Comparison of ENCODE assay signal across 8 mouse cellular contexts in genomic region chr6:32586821-32587135, GRCm38 (mm10). TPM values are rescaled to one million over a fixed set of nuclear protein-coding genes. Genes with fewer than 3 reads are reported as not detected.
DNase-seq lines count a peak whose midpoint lies in the region; ATAC-seq and TF ChIP-seq lines count a peak whose summit lies in the region.

No protein-coding gene starts in this region.

- DNase-seq in lung, embryonic 14.5 days, result peak; percentile 7
- DNase-seq in lung, postnatal 10 days, result no peak
- DNase-seq in limb, embryonic 14.5 days (ENCODE audit: low spot score), result no peak
- DNase-seq in adrenal gland, adult 8-10 months, result no peak
- no peak for DNase-seq in cerebellum, postnatal 10 days

- H3K4me2 ChIP-seq in lung, embryonic 14.5 days, result peak overlapping the region; percentile 99
- peak overlapping the region; percentile 100 for H3K4me2 ChIP-seq in limb, embryonic 14.5 days (replicated peaks; ENCODE audit: low read depth, low read length, severe bottlenecking)
- peak overlapping the region; percentile 100 for H3K4me2 ChIP-seq in stomach, embryonic 14.5 days (replicated peaks; ENCODE audit: low read depth, low read length)

- no peak for TF ChIP-seq CTCF in lung, embryonic 14.5 days (IDR thresholded peaks at IDR 0.05; ENCODE audit: low read depth)
- TF ChIP-seq CTCF in embryonic fibroblast, embryonic 13.5 days (IDR thresholded peaks at IDR 0.05; ENCODE audit: borderline replicate concordance, insufficient read depth, low read length), result no peak

- no peak overlapping the region for H3K27ac ChIP-seq in lung, embryonic 14.5 days (ENCODE audit: low read depth)
- H3K27ac ChIP-seq in embryonic fibroblast, embryonic 13.5 days (ENCODE audit: insufficient read depth, low read length), result no peak overlapping the region
- H3K27ac ChIP-seq in limb, embryonic 14.5 days (replicated peaks; ENCODE audit: low read depth, low read length), result no peak overlapping the region
- no peak overlapping the region for H3K27ac ChIP-seq in stomach, embryonic 14.5 days (ENCODE audit: low read length)

- TF ChIP-seq POLR2A in embryonic fibroblast, embryonic 13.5 days (IDR thresholded peaks at IDR 0.05; ENCODE audit: low read depth, low read length), result no peak
- no peak for TF ChIP-seq POLR2A in limb, embryonic 14.5 days (IDR thresholded peaks at IDR 0.05; ENCODE audit: borderline replicate concordance, extremely low read depth, insufficient read depth, insufficient read length)

- H3K9ac ChIP-seq in lung, embryonic 14.5 days, result peak overlapping the region; percentile 61; the same call in 1 of the 2 replicates
- H3K9ac ChIP-seq in limb, embryonic 14.5 days (ENCODE audit: low read depth, low read length, severe bottlenecking), result peak overlapping the region; percentile 68
- H3K9ac ChIP-seq in stomach, embryonic 14.5 days (replicated peaks; ENCODE audit: low read depth, low read length), result no peak overlapping the region

- peaks cover 69% of the 10 kb centered on the region for H3K27me3 ChIP-seq in lung, embryonic 14.5 days (ENCODE audit: insufficient read depth, low read length)
- peaks cover 50% of the 10 kb centered on the region for H3K27me3 ChIP-seq in limb, embryonic 14.5 days (ENCODE audit: control insufficient read depth, insufficient read depth, low read length)
- H3K27me3 ChIP-seq in stomach, embryonic 14.5 days (ENCODE audit: control insufficient read depth, insufficient read depth, low read length), result peaks cover 47% of the 10 kb centered on the region

- no peak for ATAC-seq in lung, embryonic 14.5 days (ENCODE audit: insufficient read depth)
- ATAC-seq in limb, embryonic 14.5 days (ENCODE audit: low FRiP score, low read depth), result no peak
- ATAC-seq in stomach, embryonic 14.5 days (ENCODE audit: insufficient number of reproducible peaks, insufficient read depth, low FRiP score, low read depth), result no peak
- no peak for ATAC-seq in frontal cortex, adult (ENCODE audit: low TSS enrichment)

- WGBS in lung, embryonic 14.5 days, result 2% methylated on average over 12 of the region's 13 CpGs
- 1% methylated on average over 13 of the region's 13 CpGs for WGBS in limb, embryonic 14.5 days
- 4% methylated on average over 13 of the region's 13 CpGs for WGBS in stomach, embryonic 14.5 days

- H3K4me1 ChIP-seq in lung, embryonic 14.5 days (ENCODE audit: insufficient read depth), result no peaks in the 10 kb centered on the region
- no peaks in the 10 kb centered on the region for H3K4me1 ChIP-seq in embryonic fibroblast, embryonic 13.5 days (ENCODE audit: control insufficient read depth, insufficient read depth, low read length)
- 0 out of 2 replicates have a peak, but pooled peaks cover 7% of the 10 kb centered on the region for H3K4me1 ChIP-seq in limb, embryonic 14.5 days (ENCODE audit: control insufficient read depth, insufficient read depth, low read length)
- H3K4me1 ChIP-seq in stomach, embryonic 14.5 days (ENCODE audit: control insufficient read depth, insufficient read depth, low read length), result 0 out of 2 replicates have a peak, but pooled peaks cover 3% of the 10 kb centered on the region

- H3K36me3 ChIP-seq in lung, embryonic 14.5 days (ENCODE audit: insufficient read depth), result no peaks in the 10 kb centered on the region
- no peaks in the 10 kb centered on the region for H3K36me3 ChIP-seq in limb, embryonic 14.5 days (ENCODE audit: control insufficient read depth, insufficient read depth, low read length)
- H3K36me3 ChIP-seq in stomach, embryonic 14.5 days (ENCODE audit: control insufficient read depth, insufficient read depth, low read length), result no peaks in the 10 kb centered on the region

- H3K9me3 ChIP-seq in lung, embryonic 14.5 days (ENCODE audit: low read depth, low read length), result no peaks in the 10 kb centered on the region
- no peaks in the 10 kb centered on the region for H3K9me3 ChIP-seq in limb, embryonic 14.5 days (ENCODE audit: control insufficient read depth, low read length)
- H3K9me3 ChIP-seq in stomach, embryonic 14.5 days (ENCODE audit: control insufficient read depth, low read depth, low read length), result no peaks in the 10 kb centered on the region

- H3K4me3 ChIP-seq in lung, embryonic 14.5 days (ENCODE audit: low read depth, low read length), result peak overlapping the region; percentile 65
- H3K4me3 ChIP-seq in embryonic fibroblast, embryonic 13.5 days (ENCODE audit: insufficient read depth, low read length), result peak overlapping the region; percentile 62
- H3K4me3 ChIP-seq in limb, embryonic 14.5 days (replicated peaks; ENCODE audit: low read length), result peak overlapping the region; percentile 74
- H3K4me3 ChIP-seq in stomach, embryonic 14.5 days (ENCODE audit: low read depth, low read length), result peak overlapping the region; percentile 64

RNA-seq across cellular contexts. Expression of gene Plxna4, which starts 1.2 kb away (rescaled TPM):
- polyA plus RNA-seq in lung, embryonic 14.5 days (2014; fragmentation: Nextera tagmentation; extraction: Ambion mirVana), result 2.4 and 2.6 TPM in 2 replicates
- polyA plus RNA-seq in embryonic fibroblast, embryonic 13.5 days (2011; ENCODE audit: insufficient read length, low read depth, missing spikeins), result 1.6 and 1.7 TPM in 2 replicates
- 4.4 and 4.6 TPM in 2 replicates for polyA plus RNA-seq in limb, embryonic 14.5 days (2012; rRNA removed)
- polyA plus RNA-seq in limb, embryonic 14.5 days (2014; fragmentation: Nextera tagmentation; extraction: Ambion mirVana), result 6.4 and 8.2 TPM in 2 replicates
- polyA plus RNA-seq in stomach, embryonic 14.5 days (2014; fragmentation: Nextera tagmentation; extraction: Ambion mirVana), result 3.7 and 3.8 TPM in 2 replicates
- 10 to 100 TPM in 1 of 4 experiments, 1 to 10 TPM in 3; 5.7 to 11.7 (median 8.1) TPM for total RNA-seq in adrenal gland, adult 8-10 months (2022)
